Mouse (Mus musculus) heart, postnatal 14 days (tissue): Measurements from ENCODE around the gene Car5a. TPM values are rescaled to one million over a fixed set of nuclear protein-coding genes. Genes with fewer than 3 reads are reported as not detected.

Experiments
- DNase-seq, 2 experiments: peaks; one replicate each; pipeline ENCODE4 v3.0.0; 2021 to 2022
- intact Hi-C: fragments of 180-260 bp; cut with DNase I; formaldehyde crosslinking; loops from one replicate; pipeline ENCODE4 v1.15.1; 2025
- total RNA-seq, 2 experiments: library from RNA; stranded (reverse); gene quantifications; 2 replicates each; pipeline ENCODE4 v1.2.3; 2021

Car5a gene
- total RNA-seq, 2 experiments from 2014 or later: not detected

GRCm38 (mm10) chr8:121909148-121909541 is 35.6 kb downstream of the Car5a start:
- DNase-seq: no peak
- intact Hi-C loops: loop anchor here (1.0 kb wide), 2 partner anchors 35 to 59 kb away; no protein-coding TSS in a partner anchor

- intact Hi-C loops: loop anchor here (1.0 kb wide), 2 partner anchors 34 to 58 kb away; no protein-coding TSS in a partner anchor
- DNase-seq: no peak
Observed at GRCm38 (mm10) chr8:121908378-121909147, 36.1 kb downstream of the Car5a start.

- peak; percentile 97 to 98 for DNase-seq
- intact Hi-C loops: no loop called here
Observed at GRCm38 (mm10) chr8:121907587-121908248, 37.0 kb downstream of the Car5a start, which contains the start of gene Slc7a5. Gene Slc7a5 (minus strand): TSS chr8:121907694.

GRCm38 (mm10) chr8:121906542-121907512 is 37.9 kb downstream of the Car5a start:
- intact Hi-C loops: no loop called here
- DNase-seq: peak in 1 of 2 experiments; percentile 43

GRCm38 (mm10) chr8:121905864-121906263 is 38.8 kb downstream of the Car5a start:
- DNase-seq: no peak
- intact Hi-C loops: no loop called here

- no peak for DNase-seq
- intact Hi-C loops: no loop called here
Observed at GRCm38 (mm10) chr8:121905420-121905819, 39.3 kb downstream of the Car5a start.

- intact Hi-C loops: no loop called here
- DNase-seq: no peak
Observed at GRCm38 (mm10) chr8:121904999-121905398, 39.7 kb downstream of the Car5a start.

- DNase-seq: no peak
- intact Hi-C loops: no loop called here
Observed at GRCm38 (mm10) chr8:121903977-121904376, 40.7 kb downstream of the Car5a start.

GRCm38 (mm10) chr8:121901498-121902236 is 43.0 kb downstream of the Car5a start:
- intact Hi-C loops: no loop called here
- DNase-seq: peak; percentile 16 to 27

- intact Hi-C loops: no loop called here
- DNase-seq: no peak
Observed at GRCm38 (mm10) chr8:121899180-121900044, 45.3 kb downstream of the Car5a start.

- intact Hi-C loops: no loop called here
- peak; percentile 68 to 72 for DNase-seq
Observed at GRCm38 (mm10) chr8:121898401-121898931, 46.2 kb downstream of the Car5a start.

GRCm38 (mm10) chr8:121897871-121898381 is 46.8 kb downstream of the Car5a start:
- no peak for DNase-seq
- intact Hi-C loops: no loop called here

GRCm38 (mm10) chr8:121897205-121897604 is 47.5 kb downstream of the Car5a start:
- intact Hi-C loops: no loop called here
- no peak for DNase-seq

GRCm38 (mm10) chr8:121896476-121897145 is 48.1 kb downstream of the Car5a start:
- no peak for DNase-seq
- intact Hi-C loops: no loop called here

GRCm38 (mm10) chr8:121895910-121896309 is 48.8 kb downstream of the Car5a start:
- intact Hi-C loops: no loop called here
- DNase-seq: no peak

- intact Hi-C loops: no loop called here
- no peak for DNase-seq
Observed at GRCm38 (mm10) chr8:121892875-121893274, 51.8 kb downstream of the Car5a start.

GRCm38 (mm10) chr8:121889810-121890785 is 54.6 kb downstream of the Car5a start:
- no peak for DNase-seq
- intact Hi-C loops: no loop called here
